Mouse (Mus musculus): ENCODE data around the gene Dgkd.

DNA sequence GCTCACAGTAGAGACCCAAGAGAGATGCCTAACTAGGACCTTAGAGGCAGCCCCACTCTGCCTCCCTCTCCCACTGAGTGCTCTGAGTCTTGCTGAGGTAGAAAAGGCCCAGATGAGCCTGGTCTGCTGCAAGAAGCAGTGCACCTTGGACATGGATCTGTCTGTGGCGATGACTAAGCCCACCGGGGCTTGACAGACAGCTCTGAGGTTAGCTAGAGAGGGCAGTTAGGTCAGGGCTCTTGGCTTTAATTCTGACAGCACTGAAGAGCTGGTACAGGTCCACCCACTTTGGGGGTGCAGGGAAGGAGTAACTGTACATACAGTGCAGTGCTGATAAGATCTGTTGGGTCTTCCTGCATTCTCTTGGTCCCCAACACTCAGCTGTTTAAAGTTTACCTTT is 82.5 kb downstream of the Dgkd start:
- TF ChIP-seq POLR2A (IDR thresholded peaks at IDR 0.05; ENCODE audit: low read depth, low read length) (no peak), CTCF (IDR thresholded peaks at IDR 0.05; ENCODE audit: borderline replicate concordance, insufficient read depth, low read length) (no peak)
